Mouse (Mus musculus) kidney, postnatal 14 days (tissue): ENCODE results near the gene Olfr406.

Experiments used
- DNase-seq: peaks from one replicate; pipeline ENCODE4 v3.0.0; 2022; ENCODE audit warnings: mixed read lengths

Gene Olfr406

GRCm38 (mm10) chr11:74259508-74259907 lies at the start of gene Olfr406:
TSS of gene Olfr406 (plus strand) at chr11:74259808.
- no peak for DNase-seq

GRCm38 (mm10) chr11:74211279-74211678 lies 48.3 kb upstream of the Olfr406 start, which contains the start of gene Olfr43:
TSS of gene Olfr43 (minus strand) at chr11:74211379.
- no peak for DNase-seq

- DNase-seq, result no peak
Measured at GRCm38 (mm10) chr11:74241201-74241600, 18.4 kb upstream of the Olfr406 start.

- DNase-seq, result no peak
Measured at GRCm38 (mm10) chr11:74283436-74283835, 23.8 kb downstream of the Olfr406 start, which contains the start of gene Olfr59. TSS of gene Olfr59 (plus strand) at chr11:74283736.

GRCm38 (mm10) chr11:74287256-74287655 lies 27.6 kb downstream of the Olfr406 start:
- no peak for DNase-seq
